Mouse (Mus musculus) thymus, adult 2 months (tissue): Measurements from ENCODE around the gene 2310022B05Rik. TPM values are rescaled to one million over a fixed set of nuclear protein-coding genes. Genes with fewer than 3 reads are reported as not detected.
A peak's percentile ranks its signal among the peaks of the same experiment; 100 is the strongest.

ENCODE experiments used
- DNase-seq: peaks from one replicate; pipeline ENCODE4 v3.0.0; 2021
- H3K27ac ChIP-seq: fragments of 200-500 bp; 2 replicates; pipeline ENCODE4 v1.5.1; 2012; ENCODE audit warnings: low read length, control low read depth; ENCODE audit not compliant: control insufficient read depth, insufficient read depth
- H3K27me3 ChIP-seq: fragments of 200-500 bp; 2 replicates; pipeline ENCODE4 v1.6.1; 2012; ENCODE audit warnings: mild to moderate bottlenecking, low read length, moderate library complexity, mixed read lengths; ENCODE audit not compliant: control insufficient read depth, insufficient read depth
- H3K36me3 ChIP-seq: fragments of 200-500 bp; 2 replicates; pipeline ENCODE4 v1.6.1; 2012; ENCODE audit warnings: mild to moderate bottlenecking, low read length, moderate library complexity; ENCODE audit not compliant: control insufficient read depth, insufficient read depth
- H3K4me1 ChIP-seq: fragments of 200-500 bp; replicated peaks from 2 replicates; pipeline ENCODE4 v1.6.1; 2012; ENCODE audit warnings: low read length; ENCODE audit not compliant: control insufficient read depth, insufficient read depth
- H3K4me3 ChIP-seq: fragments of 200-500 bp; 2 replicates; pipeline ENCODE4 v1.5.1; 2012; ENCODE audit warnings: mild to moderate bottlenecking, low read length, control low read depth, moderate library complexity; ENCODE audit not compliant: control insufficient read depth, insufficient read depth
- CTCF ChIP-seq: fragments of 200-500 bp; IDR thresholded peaks from 2 replicates; pipeline ENCODE4 v1.5.1; 2012; ENCODE audit warnings: mild to moderate bottlenecking, control low read depth, low read length, moderate library complexity, borderline replicate concordance; ENCODE audit not compliant: control insufficient read depth, poor library complexity, insufficient read depth; ENCODE audit errors: extremely low read depth
- POLR2A ChIP-seq: fragments of 200-500 bp; IDR thresholded peaks from 2 replicates; pipeline ENCODE4 v1.6.1; 2012; ENCODE audit warnings: mild to moderate bottlenecking, low read length, control low read depth, moderate library complexity; ENCODE audit not compliant: control insufficient read depth, poor library complexity, insufficient read depth; ENCODE audit errors: extremely low read depth
- WGBS: fragments of 180-500 bp; shearing (Covaris S2); methylation state at CpG from one replicate; pipeline ENCODE4 v1.1.7; 2018; 5-methylcytosine and 5-hydroxymethylcytosine counted together
- polyA plus RNA-seq: library from polyadenylated mRNA; depleted of rRNA; stranded (reverse); fragments of >200 nt; gene quantifications from 2 replicates; pipeline ENCODE4 v1.2.3, GENCODE M21; 2012

The 2310022B05Rik gene
- polyA plus RNA-seq, 1 experiment = 18.1 TPM

DNA sequence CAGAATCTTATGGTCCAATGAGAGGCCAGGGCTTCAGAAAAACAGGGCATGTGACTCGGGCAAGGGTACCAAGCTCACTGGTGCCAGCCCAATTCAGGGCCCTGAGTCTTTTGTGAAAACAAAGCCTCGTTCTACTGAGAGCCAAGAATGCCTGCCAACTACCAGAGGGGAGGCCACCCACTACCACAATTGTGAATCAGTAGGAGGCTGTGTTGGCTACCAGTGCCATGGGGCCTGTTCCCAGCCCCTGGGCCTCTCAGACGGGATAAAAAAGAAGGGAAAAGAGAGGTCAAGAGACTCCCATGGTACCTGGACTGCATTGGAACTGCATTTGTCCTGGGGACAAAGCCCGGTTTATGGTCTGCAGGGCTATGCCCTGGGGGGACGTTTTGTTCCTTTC lies 41.9 kb downstream of the 2310022B05Rik start:
- no peaks in the 10 kb centered on the region for H3K36me3 ChIP-seq
- no peaks in the 10 kb centered on the region; the same call in 1 of the 2 replicates for H3K4me1 ChIP-seq
- no peak overlapping the region for H3K27ac ChIP-seq
- no peak for DNase-seq
- H3K27me3 ChIP-seq = no peaks in the 10 kb centered on the region
- 90% methylated on average over 5 of the region's 5 CpGs for WGBS
- H3K4me3 ChIP-seq = no peak overlapping the region
- TF ChIP-seq POLR2A = no peak
- no peak for TF ChIP-seq CTCF

DNA sequence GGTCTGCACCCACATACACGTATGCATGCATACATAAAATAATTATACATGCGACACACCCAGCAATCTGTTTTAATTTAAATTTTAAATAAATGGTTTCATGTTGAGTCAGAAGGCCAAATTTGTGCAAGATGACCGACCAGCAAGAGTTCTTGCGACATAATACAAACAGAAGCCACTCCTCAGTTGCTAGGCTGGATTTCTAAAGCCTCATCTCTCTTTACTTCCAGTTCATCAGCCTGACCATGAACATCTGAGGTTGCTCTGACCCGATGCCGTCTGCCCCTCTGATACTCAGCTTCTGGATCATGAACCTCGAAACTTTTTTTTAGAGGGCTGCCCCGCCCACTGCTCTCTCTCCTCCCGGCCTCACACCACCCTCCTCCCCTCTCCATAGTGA lies 44.9 kb downstream of the 2310022B05Rik start:
- Histone ChIP-seq H3K27ac (no peak overlapping the region), H3K27me3 (no peaks in the 10 kb centered on the region), H3K36me3 (no peaks in the 10 kb centered on the region), H3K4me1 (no peaks in the 10 kb centered on the region; the same call in 1 of the 2 replicates), H3K4me3 (no peak overlapping the region)
- WGBS = 73% methylated on average over 9 of the region's 9 CpGs
- TF ChIP-seq CTCF (no peak), POLR2A (no peak)
- DNase-seq = no peak

DNA sequence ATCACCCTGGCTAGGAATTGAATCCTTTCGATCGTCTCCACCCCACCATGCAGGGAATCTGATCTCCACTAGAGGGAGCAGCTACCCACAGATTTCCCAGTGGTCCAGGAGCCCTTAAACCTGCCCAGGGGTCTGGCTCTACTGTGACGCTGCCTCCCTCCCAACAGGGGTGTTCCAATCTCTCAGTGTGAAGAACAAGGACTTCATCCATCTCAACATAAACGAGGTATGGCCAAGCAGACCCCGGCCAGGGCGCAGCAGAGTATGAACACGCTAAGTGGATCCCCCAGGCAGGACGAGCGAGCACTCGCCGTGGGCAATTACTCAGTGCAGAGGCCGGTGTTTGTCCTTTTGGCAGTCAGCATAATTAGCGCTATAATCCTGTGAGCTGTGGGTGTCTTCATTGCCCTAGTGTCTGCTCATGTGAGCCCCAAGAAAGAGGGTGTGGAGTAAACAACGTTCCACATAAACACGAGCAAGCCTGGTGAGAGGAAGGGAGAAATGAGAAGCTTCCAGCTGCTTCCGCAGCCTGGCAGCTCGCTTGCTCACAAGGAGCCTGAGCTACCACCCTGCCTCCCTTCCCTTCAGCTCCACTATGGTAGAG lies 45.8 kb downstream of the 2310022B05Rik start:
- WGBS = 9% methylated on average over 17 of the region's 17 CpGs
- H3K4me1 ChIP-seq = no peaks in the 10 kb centered on the region; the same call in 1 of the 2 replicates
- H3K27ac ChIP-seq = no peak overlapping the region
- peak overlapping the region; percentile 19 for H3K4me3 ChIP-seq
- no peaks in the 10 kb centered on the region for H3K36me3 ChIP-seq
- TF ChIP-seq POLR2A = no peak
- peak; percentile 71; the same call in 1 of the 2 replicates for TF ChIP-seq CTCF
- H3K27me3 ChIP-seq = no peaks in the 10 kb centered on the region
- peak; percentile 68 for DNase-seq

DNA sequence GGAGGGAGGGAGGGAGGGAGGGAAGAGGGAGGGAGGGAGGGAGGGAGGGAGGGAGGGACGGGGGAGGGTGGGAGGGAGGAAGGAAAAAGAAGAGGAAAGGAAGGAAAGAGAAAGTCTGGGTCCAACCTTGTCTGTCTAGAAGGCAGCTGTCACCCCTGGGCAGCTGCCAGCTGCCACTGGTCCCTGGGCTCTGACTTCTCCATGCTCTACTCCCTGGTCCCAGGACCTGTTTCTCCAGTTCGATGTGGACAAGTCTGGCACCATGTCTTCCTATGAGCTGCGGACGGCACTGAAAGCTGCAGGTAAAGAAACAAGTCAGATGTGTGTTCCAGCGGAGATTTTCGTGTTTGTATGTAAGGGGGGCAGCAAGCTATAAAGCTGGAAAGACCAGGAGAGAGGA lies 48.8 kb downstream of the 2310022B05Rik start:
- Histone ChIP-seq H3K4me3 (no peak overlapping the region), H3K4me1 (no peaks in the 10 kb centered on the region; the same call in 1 of the 2 replicates), H3K27me3 (no peaks in the 10 kb centered on the region), H3K36me3 (no peaks in the 10 kb centered on the region), H3K27ac (no peak overlapping the region)
- no peak for DNase-seq
- TF ChIP-seq CTCF (no peak), POLR2A (no peak)
- WGBS = 82% methylated on average over 5 of the region's 6 CpGs

DNA sequence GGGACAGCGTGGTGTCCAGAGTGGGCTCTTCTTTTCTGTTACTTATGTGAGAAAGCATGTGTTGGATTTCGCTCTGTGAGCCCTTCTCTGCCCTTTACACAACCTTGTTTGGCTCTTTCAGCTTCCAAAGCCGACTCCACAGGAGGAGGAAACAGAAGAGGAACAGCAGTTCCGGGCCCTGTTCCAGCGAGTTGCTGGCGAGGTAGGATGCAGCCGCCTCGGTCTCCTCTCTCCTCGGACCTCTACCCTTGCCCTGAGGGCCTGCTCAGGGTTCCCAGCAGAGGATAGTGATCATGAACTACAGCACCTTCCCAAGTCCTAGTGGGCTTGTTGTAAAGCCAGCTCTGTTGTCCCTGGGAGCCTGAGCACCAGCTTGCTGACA lies 54.2 kb downstream of the 2310022B05Rik start:
- Histone ChIP-seq H3K27ac (no peak overlapping the region), H3K27me3 (no peaks in the 10 kb centered on the region), H3K4me1 (no peaks in the 10 kb centered on the region), H3K4me3 (no peak overlapping the region), H3K36me3 (no peaks in the 10 kb centered on the region)
- TF ChIP-seq POLR2A = no peak
- TF ChIP-seq CTCF = no peak
- 68% methylated on average over 9 of the region's 9 CpGs for WGBS
- no peak for DNase-seq

DNA sequence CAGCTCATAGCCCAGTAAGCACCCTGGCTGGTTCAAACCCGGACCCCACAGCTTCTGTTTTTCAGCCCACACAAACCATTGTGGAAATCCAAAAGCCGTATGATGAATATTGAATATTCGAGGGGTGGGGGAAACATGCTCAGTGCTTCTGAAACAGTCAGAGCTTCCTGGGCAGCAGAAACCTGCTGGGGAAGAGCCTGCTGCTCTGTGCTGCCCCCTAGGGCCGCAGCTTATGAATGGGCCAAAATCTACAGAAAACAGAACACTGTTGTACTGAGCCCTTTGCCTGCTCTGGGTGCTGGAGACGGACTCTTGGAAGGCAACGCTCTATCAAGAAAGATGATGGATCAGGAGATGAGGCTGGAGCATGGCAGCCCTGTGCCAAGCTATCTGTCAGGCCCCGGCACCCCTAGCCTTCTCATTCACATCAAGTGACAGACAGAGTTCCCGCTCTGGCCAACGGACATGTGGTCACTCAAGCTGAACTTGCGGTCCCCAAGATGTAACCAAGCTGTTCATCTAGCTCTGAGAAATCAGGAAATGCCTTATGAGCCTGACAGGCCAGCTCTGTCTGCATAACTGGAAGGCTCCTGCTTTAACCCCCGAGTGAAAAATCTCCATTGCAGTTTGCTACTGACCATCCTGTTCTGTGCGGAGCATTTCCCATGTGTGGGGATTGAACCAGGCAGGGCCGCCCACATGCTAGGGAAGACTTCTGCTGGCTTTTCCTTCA lies 54.8 kb downstream of the 2310022B05Rik start:
- no peaks in the 10 kb centered on the region for H3K36me3 ChIP-seq
- no peaks in the 10 kb centered on the region for H3K27me3 ChIP-seq
- DNase-seq = peak; percentile 29
- WGBS = 67% methylated on average over 13 of the region's 13 CpGs
- H3K4me3 ChIP-seq = no peak overlapping the region
- H3K4me1 ChIP-seq = no peaks in the 10 kb centered on the region
- H3K27ac ChIP-seq = no peak overlapping the region
- no peak for TF ChIP-seq POLR2A
- TF ChIP-seq CTCF = peak; percentile 50; the same call in 1 of the 2 replicates
